Mouse (Mus musculus) myocyte (in vitro differentiated cells): ENCODE data around the gene Inca1. TPM values are rescaled to one million over a fixed set of nuclear protein-coding genes. Genes with fewer than 3 reads are reported as not detected.

Source experiments
- H3K27me3 ChIP-seq: one replicate; pipeline ENCODE4 v1.6.1; 2011; ENCODE audit not compliant: control insufficient read depth, insufficient read depth, insufficient read length
- H3K36me3 ChIP-seq: one replicate; pipeline ENCODE4 v1.6.1; 2011; ENCODE audit not compliant: control insufficient read depth, insufficient read depth
- H3K4me2 ChIP-seq: one replicate; pipeline ENCODE4 v1.6.1; 2011; ENCODE audit warnings: low read depth, control low read depth
- H3K4me3 ChIP-seq: one replicate; pipeline ENCODE4 v1.5.1; 2011; ENCODE audit warnings: mild to moderate bottlenecking, control low read depth, moderate library complexity
- H3K79me2 ChIP-seq: one replicate; pipeline ENCODE4 v1.6.1; 2011; ENCODE audit not compliant: control insufficient read depth, insufficient read depth
- H3ac ChIP-seq: one replicate; pipeline ENCODE4 v1.6.1; 2011; ENCODE audit not compliant: control insufficient read depth, insufficient read length
- CEBPB ChIP-seq: IDR thresholded peaks from 2 replicates; pipeline ENCODE4 v1.6.1; 2011; ENCODE audit warnings: mild to moderate bottlenecking, moderate library complexity; ENCODE audit not compliant: poor library complexity, insufficient read depth, severe bottlenecking
- E2F4 ChIP-seq: IDR thresholded peaks from one replicate; pipeline ENCODE4 v1.6.1; 2011; ENCODE audit warnings: mild to moderate bottlenecking, control low read depth, moderate library complexity; ENCODE audit not compliant: insufficient read depth
- MAX ChIP-seq: IDR thresholded peaks from one replicate; pipeline ENCODE4 v1.6.1; 2011; ENCODE audit warnings: low read depth, mild to moderate bottlenecking, control low read depth
- MYOD1 ChIP-seq, 3 experiments: IDR thresholded peaks; one replicate each; pipeline ENCODE4 v1.6.1; 2011; ENCODE audit warnings: control low read depth in 2 of 3, low read depth in 2 of 3, mild to moderate bottlenecking in 2 of 3, moderate library complexity in 1 of 3; ENCODE audit not compliant: insufficient read length in 2 of 3, control insufficient read depth in 1 of 3
- MYOG ChIP-seq, 3 experiments: IDR thresholded peaks; one replicate each; pipeline ENCODE4 v1.6.1; 2011; ENCODE audit warnings: control low read depth in 2 of 3, low read depth in 2 of 3, mild to moderate bottlenecking in 2 of 3; ENCODE audit not compliant: insufficient read length in 2 of 3, control insufficient read depth in 1 of 3, insufficient read depth in 1 of 3
- POLR2A ChIP-seq: IDR thresholded peaks from one replicate; pipeline ENCODE4 v1.6.1; 2011; ENCODE audit warnings: low read depth, mild to moderate bottlenecking, control low read depth, moderate library complexity; ENCODE audit not compliant: insufficient read length
- POLR2AphosphoS2 ChIP-seq: IDR thresholded peaks from one replicate; pipeline ENCODE4 v1.6.1; 2011; ENCODE audit warnings: low read depth, control low read depth; ENCODE audit not compliant: insufficient read length
- REST ChIP-seq: IDR thresholded peaks from one replicate; pipeline ENCODE4 v1.6.1; 2011; ENCODE audit warnings: mild to moderate bottlenecking, control low read depth, moderate library complexity; ENCODE audit not compliant: insufficient read depth, insufficient read length
- SRF ChIP-seq: IDR thresholded peaks from one replicate; pipeline ENCODE4 v1.6.1; 2011; ENCODE audit warnings: low read depth; ENCODE audit not compliant: control insufficient read depth, insufficient read length
- TCF12 ChIP-seq: IDR thresholded peaks from one replicate; pipeline ENCODE4 v1.6.1; 2011; ENCODE audit warnings: mild to moderate bottlenecking, control low read depth; ENCODE audit not compliant: poor library complexity, insufficient read depth, severe bottlenecking
- TCF3 ChIP-seq: IDR thresholded peaks from one replicate; pipeline ENCODE4 v1.6.1; 2011; ENCODE audit warnings: low read depth, control low read depth; ENCODE audit not compliant: insufficient read length
- USF1 ChIP-seq: IDR thresholded peaks from one replicate; pipeline ENCODE4 v1.6.1; 2011; ENCODE audit warnings: low read depth, mild to moderate bottlenecking, control low read depth, moderate library complexity
- polyA plus RNA-seq: library from polyadenylated mRNA; unstranded; fragments of >200 nt; fragmentation: generic; extraction: Trizol; gene quantifications from one replicate; pipeline ENCODE4 v1.2.1, GENCODE M21; 2012; ENCODE audit warnings: missing spikeins

Inca1 gene
- polyA plus RNA-seq, 1 experiment = 1.1 TPM

GRCm38 (mm10) chr11:70649185-70649734 lies 50.7 kb downstream of the Inca1 start:
- no peaks in the 10 kb centered on the region for H3K27me3 ChIP-seq
- peak overlapping the region; percentile 95 for H3K4me2 ChIP-seq
- peaks cover 62% of the 10 kb centered on the region for H3K79me2 ChIP-seq
- H3ac ChIP-seq = no peak overlapping the region
- no peak overlapping the region for H3K4me3 ChIP-seq
- H3K36me3 ChIP-seq = peaks cover 40% of the 10 kb centered on the region
- TF ChIP-seq SRF = no peak
- TF ChIP-seq POLR2A = no peak
- TF ChIP-seq POLR2AphosphoS2 = peak; percentile 75

- peak overlapping the region; percentile 62 for H3K4me3 ChIP-seq
- peaks cover 54% of the 10 kb centered on the region for H3K79me2 ChIP-seq
- no peaks in the 10 kb centered on the region for H3K27me3 ChIP-seq
- TF ChIP-seq CEBPB (no peak), SRF (no peak), USF1 (no peak), TCF12 (no peak), TCF3 (no peak), E2F4 (no peak), REST (no peak), POLR2AphosphoS2 (no peak), MYOG (IDR thresholded peaks at IDR 0.05; ENCODE audit: control insufficient read depth in 1 of 3, insufficient read depth in 1 of 3, insufficient read length in 2 of 3, low read depth in 2 of 3) (no peak), MAX (no peak)
- H3K36me3 ChIP-seq = peaks cover 45% of the 10 kb centered on the region
- no peak overlapping the region for H3ac ChIP-seq
- H3K4me2 ChIP-seq = peak overlapping the region; percentile 95
Observed at GRCm38 (mm10) chr11:70648512-70648911, 51.4 kb downstream of the Inca1 start.

- Histone ChIP-seq H3ac (peak overlapping the region; percentile 62), H3K27me3 (no peaks in the 10 kb centered on the region), H3K4me2 (peak overlapping the region; percentile 95), H3K36me3 (peaks cover 43% of the 10 kb centered on the region), H3K79me2 (peaks cover 48% of the 10 kb centered on the region), H3K4me3 (peak overlapping the region; percentile 62)
- no peak for TF ChIP-seq E2F4
- TF ChIP-seq TCF12 = no peak
- no peak for TF ChIP-seq CEBPB
- no peak for TF ChIP-seq REST
- peak; percentile 46 for TF ChIP-seq POLR2A
- peak; percentile 95 for TF ChIP-seq POLR2AphosphoS2
- no peak for TF ChIP-seq TCF3
Observed at GRCm38 (mm10) chr11:70647716-70648420, 52.1 kb downstream of the Inca1 start.

GRCm38 (mm10) chr11:70646691-70647650 lies 53.0 kb downstream of the Inca1 start, which contains the start of the genes Rnf167 and Slc25a11:
Rnf167 (plus strand) TSS chr11:70647235.
Slc25a11 (minus strand) TSS chr11:70647479.
- no peaks in the 10 kb centered on the region for H3K27me3 ChIP-seq
- TF ChIP-seq SRF (no peak), POLR2A (peak; percentile 95), MYOG (IDR thresholded peaks at IDR 0.05; ENCODE audit: control insufficient read depth in 1 of 3, insufficient read depth in 1 of 3, insufficient read length in 2 of 3, low read depth in 2 of 3) (peak in 2 of 3 experiments; percentile 46), MAX (no peak), POLR2AphosphoS2 (peak; percentile 89), MYOD1 (IDR thresholded peaks at IDR 0.05; ENCODE audit: control insufficient read depth in 1 of 3, insufficient read length in 2 of 3, low read depth in 2 of 3) (peak in 1 of 3 experiments; percentile 35)
- peaks cover 35% of the 10 kb centered on the region for H3K36me3 ChIP-seq
- H3K4me3 ChIP-seq = peak within 1 kb of the TSS; percentile 62
- H3K79me2 ChIP-seq = peaks cover 39% of the 10 kb centered on the region
- H3K4me2 ChIP-seq = peak within 1 kb of the TSS; percentile 95
- H3ac ChIP-seq = peak within 1 kb of the TSS; percentile 62

GRCm38 (mm10) chr11:70646259-70646555 lies 53.7 kb downstream of the Inca1 start:
- Histone ChIP-seq H3K4me3 (peak overlapping the region; percentile 62), H3K4me2 (peak overlapping the region; percentile 91), H3K36me3 (peaks cover 33% of the 10 kb centered on the region), H3K79me2 (peaks cover 31% of the 10 kb centered on the region), H3K27me3 (no peaks in the 10 kb centered on the region), H3ac (peak overlapping the region; percentile 62)
- no peak for TF ChIP-seq MAX
- TF ChIP-seq E2F4 = no peak
- no peak for TF ChIP-seq TCF12
